Mouse (Mus musculus) hematopoietic stem cell, adult 5-6 weeks (primary cell): ENCODE data around the gene Xpo5. TPM values are rescaled to one million over a fixed set of nuclear protein-coding genes. Genes with fewer than 3 reads are reported as not detected.

Experiments used
- ATAC-seq, 2 experiments: fragments of 125-278 bp in 1 of 2; replicated peaks in 1 of 2; 2 replicates each; pipeline ENCODE4 v1.8.0; 2016 to 2017; ENCODE audit warnings: inconsistent platforms in 2 of 2, mild to moderate bottlenecking in 2 of 2, moderate number of reproducible peaks in 2 of 2, low read depth in 1 of 2, moderate TSS enrichment in 1 of 2; ENCODE audit not compliant: low FRiP score in 2 of 2, poor library complexity in 2 of 2, severe bottlenecking in 2 of 2, insufficient read depth in 1 of 2, low TSS enrichment in 1 of 2
- total RNA-seq: library from RNA; stranded (forward); fragments of 172-1452, 232-1000 nt; gene quantifications from 2 replicates; pipeline ENCODE4 v1.2.3, GENCODE M21; 2017

The Xpo5 gene
- total RNA-seq, 1 experiment from 2014 or later, result 52.8 TPM

- ATAC-seq, result no peak
Measured at GRCm38 (mm10) chr17:46269771-46270534, 67.4 kb downstream of the Xpo5 start.

- no peak for ATAC-seq
Measured at GRCm38 (mm10) chr17:46272058-46272457, 69.5 kb downstream of the Xpo5 start.

- ATAC-seq, result no peak
Measured at GRCm38 (mm10) chr17:46272675-46273074, 70.1 kb downstream of the Xpo5 start.

GRCm38 (mm10) chr17:46273803-46274236, 71.2 kb downstream of the Xpo5 start:
- no peak for ATAC-seq

GRCm38 (mm10) chr17:46274465-46274864, 71.9 kb downstream of the Xpo5 start:
- no peak for ATAC-seq

GRCm38 (mm10) chr17:46275034-46275433, 72.5 kb downstream of the Xpo5 start:
- ATAC-seq, result no peak

GRCm38 (mm10) chr17:46275506-46275905, 72.9 kb downstream of the Xpo5 start:
- ATAC-seq, result no peak

- no peak for ATAC-seq
Measured at GRCm38 (mm10) chr17:46277586-46277985, 75.0 kb downstream of the Xpo5 start.

- no peak for ATAC-seq
Measured at GRCm38 (mm10) chr17:46278011-46278765, 75.6 kb downstream of the Xpo5 start.

GRCm38 (mm10) chr17:46282483-46283123, 80.0 kb downstream of the Xpo5 start, which contains the start of gene Tjap1:
TSS of gene Tjap1 (minus strand) at chr17:46283026.
- ATAC-seq, result peak; percentile 89 to 90

GRCm38 (mm10) chr17:46283140-46283539, 80.6 kb downstream of the Xpo5 start:
- no peak for ATAC-seq

- ATAC-seq, result no peak
Measured at GRCm38 (mm10) chr17:46283911-46284310, 81.3 kb downstream of the Xpo5 start.

- ATAC-seq, result no peak
Measured at GRCm38 (mm10) chr17:46284653-46285052, 82.1 kb downstream of the Xpo5 start.

- ATAC-seq, result no peak
Measured at GRCm38 (mm10) chr17:46285407-46285806, 82.8 kb downstream of the Xpo5 start.

- no peak for ATAC-seq
Measured at GRCm38 (mm10) chr17:46287678-46288095, 85.1 kb downstream of the Xpo5 start.
